Mouse (Mus musculus): ENCODE results near the gene Txlnb. TPM values are rescaled to one million over a fixed set of nuclear protein-coding genes. Genes with fewer than 3 reads are reported as not detected.
"Not testable (repeated sequence)": the region's sequence is repeated elsewhere in the genome, so short reads cannot be mapped to it uniquely, and the experiment has no call there.

Txlnb gene
- polyA plus RNA-seq, 1 experiment = not detected

DNA sequence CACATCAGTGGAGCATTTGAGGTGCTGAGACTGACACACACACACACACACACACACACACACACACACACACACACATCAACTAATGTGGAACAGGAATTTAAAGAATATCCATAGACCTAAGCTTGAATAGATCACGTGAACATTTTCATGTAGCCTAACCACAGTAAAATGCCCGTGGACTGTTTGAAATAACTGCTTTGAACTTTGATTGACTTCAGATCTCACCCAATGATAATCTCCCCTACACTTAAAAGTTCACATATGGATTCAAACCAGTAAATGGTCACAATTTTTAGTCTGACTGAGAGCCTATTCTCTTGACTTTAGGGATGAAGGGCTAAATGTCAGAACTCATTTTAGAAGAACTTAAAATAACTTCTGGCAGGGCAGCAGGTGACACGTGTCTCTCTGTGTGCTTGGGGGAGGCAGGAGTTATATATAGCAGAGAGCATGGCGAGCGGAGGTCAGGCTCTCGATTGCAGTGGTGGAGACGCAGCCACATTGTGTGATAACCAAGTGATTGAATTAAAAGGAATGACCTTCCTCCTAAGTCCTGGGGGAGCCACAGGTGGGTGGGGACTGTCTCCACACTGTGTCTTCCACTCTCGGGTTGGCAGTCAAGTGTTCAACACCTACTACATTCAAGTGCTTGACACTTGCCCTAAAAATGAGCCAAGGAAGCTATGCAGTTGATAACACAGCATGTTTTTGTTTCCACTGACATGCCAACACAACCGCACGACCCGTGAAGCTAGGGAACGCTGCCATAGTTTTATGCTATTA is 1.0 kb downstream of the Txlnb start:
- 36% methylated on average over 12 of the region's 12 CpGs for WGBS
- TF ChIP-seq POLR2A (IDR thresholded peaks at IDR 0.05; ENCODE audit: borderline replicate concordance, control insufficient read depth, low read depth, low read length) = no peak
- TF ChIP-seq CTCF (IDR thresholded peaks at IDR 0.05; ENCODE audit: control insufficient read depth, insufficient read depth, low read length) = no peak
- H3K4me1 ChIP-seq (ENCODE audit: control insufficient read depth, insufficient read depth, low read length) = no peaks in the 10 kb centered on the region; the same call in 1 of the 2 replicates
- H3K4me3 ChIP-seq (replicated peaks; ENCODE audit: control insufficient read depth, low read depth, low read length) = no peak overlapping the region
- H3K27ac ChIP-seq (ENCODE audit: control insufficient read depth, insufficient read depth, low read depth, low read length, poor library complexity) = no peak overlapping the region

DNA sequence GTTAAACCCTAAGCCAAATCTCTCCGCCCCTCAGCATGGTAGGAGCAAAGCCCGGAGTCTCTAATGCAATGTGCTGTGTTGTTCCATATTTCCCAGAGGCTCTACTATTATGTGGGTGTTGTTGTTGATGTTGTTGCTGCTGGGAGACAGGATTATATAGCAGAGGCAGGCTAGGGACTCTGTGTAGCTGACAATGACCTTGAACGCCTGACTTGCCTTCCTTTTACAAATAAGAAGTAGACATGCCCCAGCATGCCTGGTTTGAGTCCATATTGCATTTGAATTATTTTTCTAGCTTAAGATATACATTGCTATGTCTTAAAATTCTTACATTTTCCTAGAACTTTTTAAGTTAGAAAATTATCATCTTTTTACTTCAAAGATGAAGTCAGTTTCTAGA is 1.7 kb downstream of the Txlnb start:
- Histone ChIP-seq H3K4me1 (ENCODE audit: control insufficient read depth, insufficient read depth, low read length) (no peaks in the 10 kb centered on the region; the same call in 1 of the 2 replicates), H3K27ac (ENCODE audit: control insufficient read depth, insufficient read depth, low read depth, low read length, poor library complexity) (no peak overlapping the region), H3K4me3 (replicated peaks; ENCODE audit: control insufficient read depth, low read depth, low read length) (no peak overlapping the region)
- WGBS = 84% methylated on average over 3 of the region's 3 CpGs
- TF ChIP-seq CTCF (IDR thresholded peaks at IDR 0.05; ENCODE audit: control insufficient read depth, insufficient read depth, low read length) = no peak
- no peak for TF ChIP-seq POLR2A (IDR thresholded peaks at IDR 0.05; ENCODE audit: borderline replicate concordance, control insufficient read depth, low read depth, low read length)

DNA sequence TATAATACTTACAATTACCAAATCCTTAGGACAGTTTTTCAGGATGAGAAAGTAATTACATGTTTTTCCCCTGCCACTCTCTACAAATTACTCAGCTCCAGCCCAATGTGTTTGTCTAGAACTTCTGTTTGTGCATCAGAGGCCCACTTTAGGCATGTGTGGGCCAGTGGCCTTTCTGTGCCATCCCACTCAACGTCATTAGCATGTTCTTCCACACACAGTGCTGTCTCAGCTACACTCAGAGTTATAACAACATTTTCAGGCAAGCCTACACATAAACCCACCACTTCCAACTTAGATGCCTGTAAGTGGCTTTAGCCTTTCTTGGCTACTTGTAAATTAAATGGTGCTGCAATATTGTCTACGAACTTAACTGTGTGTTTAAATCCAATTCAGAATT is 5.8 kb downstream of the Txlnb start:
- TF ChIP-seq POLR2A (IDR thresholded peaks at IDR 0.05; ENCODE audit: borderline replicate concordance, control insufficient read depth, low read depth, low read length) (no peak), CTCF (IDR thresholded peaks at IDR 0.05; ENCODE audit: control insufficient read depth, insufficient read depth, low read length) (no peak)
- no peaks in the 10 kb centered on the region for H3K4me1 ChIP-seq (ENCODE audit: control insufficient read depth, insufficient read depth, low read length)
- WGBS = 72% methylated on average over 2 of the region's 2 CpGs

DNA sequence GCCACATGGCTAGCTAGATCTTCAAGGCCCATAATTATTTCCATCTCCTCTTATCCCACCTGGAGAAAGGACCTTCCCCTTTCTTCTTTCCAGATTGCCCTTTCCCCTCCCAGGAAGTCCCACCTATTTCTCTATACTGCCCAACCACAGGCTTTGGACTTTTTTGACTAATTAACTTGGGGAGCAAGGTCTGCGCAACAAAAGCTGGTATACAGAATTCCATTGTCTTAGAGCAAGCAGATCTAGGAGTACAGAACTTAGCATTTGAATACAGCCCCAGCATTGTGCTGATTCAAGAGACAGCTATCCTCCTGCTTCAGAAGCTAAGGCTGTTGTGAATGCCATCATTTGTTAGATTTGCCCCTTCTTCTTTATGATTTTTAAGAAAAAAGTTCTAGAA is 12.5 kb downstream of the Txlnb start:
- H3K4me1 ChIP-seq (ENCODE audit: control insufficient read depth, insufficient read depth, low read length) = no peaks in the 10 kb centered on the region
- no peak overlapping the region for H3K4me3 ChIP-seq (replicated peaks; ENCODE audit: control insufficient read depth, low read depth, low read length)
- no peak for TF ChIP-seq CTCF (IDR thresholded peaks at IDR 0.05; ENCODE audit: control insufficient read depth, insufficient read depth, low read length)
- no peak for TF ChIP-seq POLR2A (IDR thresholded peaks at IDR 0.05; ENCODE audit: borderline replicate concordance, control insufficient read depth, low read depth, low read length)
- H3K27ac ChIP-seq (ENCODE audit: control insufficient read depth, insufficient read depth, low read depth, low read length, poor library complexity) = no peak overlapping the region
- 93% methylated on average over 1 of the region's 1 CpGs for WGBS

More for the DNA sequence above, 5.8 kb downstream of the Txlnb start:
- no peak overlapping the region for H3K4me3 ChIP-seq (replicated peaks; ENCODE audit: control insufficient read depth, low read depth, low read length)
- H3K27ac ChIP-seq (ENCODE audit: control insufficient read depth, insufficient read depth, low read depth, low read length, poor library complexity) = no peak overlapping the region

DNA sequence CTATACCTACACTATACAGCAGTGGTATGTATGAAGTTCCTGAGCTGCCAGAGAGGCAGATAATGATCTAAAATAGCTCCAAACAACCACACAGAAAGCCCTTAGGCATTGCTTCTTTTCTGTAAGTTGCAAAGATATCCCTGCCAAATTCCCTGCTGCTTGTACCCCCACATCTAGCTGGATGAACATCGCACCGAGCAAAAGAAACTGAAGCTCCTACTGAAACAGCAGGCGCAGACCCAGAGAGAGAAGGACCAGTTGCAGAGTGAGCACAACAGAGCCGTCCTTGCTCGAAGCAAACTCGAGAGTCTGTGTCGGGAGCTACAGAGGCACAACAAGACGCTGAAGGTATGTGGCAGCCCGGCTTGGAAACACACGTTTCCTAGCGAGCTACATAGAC is 19.0 kb downstream of the Txlnb start:
- Histone ChIP-seq H3K4me3 (replicated peaks; ENCODE audit: control insufficient read depth, low read depth, low read length) (no peak overlapping the region), H3K27ac (ENCODE audit: control insufficient read depth, insufficient read depth, low read depth, low read length, poor library complexity) (no peak overlapping the region), H3K4me1 (ENCODE audit: control insufficient read depth, insufficient read depth, low read length) (no peaks in the 10 kb centered on the region)
- 90% methylated on average over 11 of the region's 11 CpGs for WGBS
- TF ChIP-seq CTCF (IDR thresholded peaks at IDR 0.05; ENCODE audit: control insufficient read depth, insufficient read depth, low read length) (no peak), POLR2A (IDR thresholded peaks at IDR 0.05; ENCODE audit: borderline replicate concordance, control insufficient read depth, low read depth, low read length) (no peak)

DNA sequence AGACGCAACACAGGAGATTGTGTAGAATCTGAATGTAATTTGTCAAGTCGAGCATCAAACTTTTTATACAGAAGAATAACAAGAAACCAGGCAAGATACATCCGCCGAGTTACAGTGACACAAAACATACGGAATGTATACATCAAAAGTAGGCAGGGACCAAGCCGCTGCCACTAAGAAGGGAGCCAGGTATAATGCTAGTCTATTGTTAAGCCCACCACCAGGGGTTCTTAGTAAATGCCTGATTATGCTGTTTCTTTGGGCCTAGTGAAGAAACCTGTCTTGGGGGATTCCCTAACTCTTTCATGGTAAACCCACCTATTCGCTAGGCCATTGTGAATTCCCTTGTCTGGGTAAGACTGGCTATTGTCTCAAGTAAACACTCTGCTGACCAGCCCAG is 24.4 kb downstream of the Txlnb start:
- H3K4me1 ChIP-seq (ENCODE audit: control insufficient read depth, insufficient read depth, low read length); H3K4me3 ChIP-seq (replicated peaks; ENCODE audit: control insufficient read depth, low read depth, low read length); H3K27ac ChIP-seq (ENCODE audit: control insufficient read depth, insufficient read depth, low read depth, low read length, poor library complexity): not testable (repeated sequence)
- 87% methylated on average over 7 of the region's 7 CpGs for WGBS

DNA sequence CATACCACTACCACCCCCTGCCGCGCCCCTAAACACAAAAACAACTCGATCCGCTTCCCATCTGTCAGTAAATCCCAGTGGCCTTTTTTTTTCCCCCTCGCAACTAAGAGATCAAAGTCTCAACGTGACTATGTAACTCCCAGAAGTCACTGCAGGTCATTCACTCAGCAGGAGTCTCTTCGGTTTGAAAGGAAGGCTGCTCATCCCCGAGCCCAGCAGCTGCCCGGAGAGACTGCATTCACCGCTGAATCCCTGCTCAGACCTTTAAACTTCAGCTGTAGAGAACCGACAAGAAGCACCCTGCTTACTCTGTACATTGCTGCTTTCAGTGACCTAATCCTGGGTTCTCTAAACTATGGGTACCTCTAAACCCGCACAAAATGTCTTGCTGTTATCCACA is 31.4 kb downstream of the Txlnb start:
- 53% methylated on average over 12 of the region's 12 CpGs for WGBS
- Histone ChIP-seq H3K4me1 (ENCODE audit: control insufficient read depth, insufficient read depth, low read length) (no peaks in the 10 kb centered on the region), H3K4me3 (replicated peaks; ENCODE audit: control insufficient read depth, low read depth, low read length) (no peak overlapping the region), H3K27ac (ENCODE audit: control insufficient read depth, insufficient read depth, low read depth, low read length, poor library complexity) (no peak overlapping the region)
- TF ChIP-seq POLR2A (IDR thresholded peaks at IDR 0.05; ENCODE audit: borderline replicate concordance, control insufficient read depth, low read depth, low read length) = no peak

DNA sequence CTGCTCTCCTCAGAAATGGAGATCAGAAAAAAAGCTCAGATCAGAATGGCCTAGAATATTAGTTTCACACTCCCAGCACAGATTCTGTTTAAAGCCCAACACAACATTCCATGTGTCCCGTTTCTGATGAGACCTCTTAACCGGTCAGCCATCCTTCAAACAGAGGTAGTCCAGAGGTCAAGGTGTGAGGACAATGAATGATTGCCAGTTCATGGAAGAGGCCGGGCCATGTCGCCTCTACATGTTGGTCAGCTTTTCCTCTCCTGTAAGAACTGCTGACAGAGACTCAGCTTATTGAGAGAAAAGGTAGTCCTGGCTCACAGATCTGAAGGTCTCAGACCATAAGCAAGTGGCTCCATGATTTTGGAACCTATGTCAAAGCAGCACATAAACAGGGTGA is 33.2 kb downstream of the Txlnb start:
- Histone ChIP-seq H3K4me1 (ENCODE audit: control insufficient read depth, insufficient read depth, low read length) (no peaks in the 10 kb centered on the region), H3K27ac (ENCODE audit: control insufficient read depth, insufficient read depth, low read depth, low read length, poor library complexity) (no peak overlapping the region), H3K4me3 (replicated peaks; ENCODE audit: control insufficient read depth, low read depth, low read length) (no peak overlapping the region)
- WGBS = 91% methylated on average over 4 of the region's 4 CpGs
- no peak for TF ChIP-seq POLR2A (IDR thresholded peaks at IDR 0.05; ENCODE audit: borderline replicate concordance, control insufficient read depth, low read depth, low read length)
- no peak for TF ChIP-seq CTCF (IDR thresholded peaks at IDR 0.05; ENCODE audit: control insufficient read depth, insufficient read depth, low read length)

DNA sequence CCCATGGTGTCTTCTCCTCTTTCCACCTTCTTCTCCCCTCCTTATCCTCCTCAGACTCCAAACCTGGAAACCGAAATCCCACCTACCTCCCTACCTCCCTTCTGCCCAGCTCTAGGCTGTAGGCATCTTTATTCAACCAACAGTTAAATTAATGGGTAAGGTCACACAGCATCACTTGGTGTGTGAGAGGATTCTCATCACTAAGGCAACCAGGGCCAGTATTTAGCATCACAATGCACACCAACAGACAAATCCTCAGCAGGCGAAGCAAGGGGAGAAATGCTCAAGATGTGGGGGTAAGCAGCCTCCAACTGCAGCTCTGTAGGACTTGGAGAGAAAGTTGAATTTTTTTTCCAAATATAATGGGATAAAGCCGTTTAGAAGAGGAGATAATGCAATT is 35.0 kb downstream of the Txlnb start:
- 70% methylated on average over 3 of the region's 3 CpGs for WGBS
- Histone ChIP-seq H3K4me3 (replicated peaks; ENCODE audit: control insufficient read depth, low read depth, low read length) (no peak overlapping the region), H3K27ac (ENCODE audit: control insufficient read depth, insufficient read depth, low read depth, low read length, poor library complexity) (no peak overlapping the region), H3K4me1 (ENCODE audit: control insufficient read depth, insufficient read depth, low read length) (no peaks in the 10 kb centered on the region)
- TF ChIP-seq CTCF (IDR thresholded peaks at IDR 0.05; ENCODE audit: control insufficient read depth, insufficient read depth, low read length) = no peak
- no peak for TF ChIP-seq POLR2A (IDR thresholded peaks at IDR 0.05; ENCODE audit: borderline replicate concordance, control insufficient read depth, low read depth, low read length)
